Mouse (Mus musculus) T-cell, adult 2 months (primary cell): ENCODE measurements around the gene Lrrc61.

Source experiments
- DNase-seq: peaks from one replicate; pipeline ENCODE4 v3.0.0; 2022; ENCODE audit warnings: low spot score

Lrrc61 gene

GRCm38 (mm10) chr6:48548314-48548713 is 6.3 kb upstream of the Lrrc61 start:
- DNase-seq: no peak

DNA sequence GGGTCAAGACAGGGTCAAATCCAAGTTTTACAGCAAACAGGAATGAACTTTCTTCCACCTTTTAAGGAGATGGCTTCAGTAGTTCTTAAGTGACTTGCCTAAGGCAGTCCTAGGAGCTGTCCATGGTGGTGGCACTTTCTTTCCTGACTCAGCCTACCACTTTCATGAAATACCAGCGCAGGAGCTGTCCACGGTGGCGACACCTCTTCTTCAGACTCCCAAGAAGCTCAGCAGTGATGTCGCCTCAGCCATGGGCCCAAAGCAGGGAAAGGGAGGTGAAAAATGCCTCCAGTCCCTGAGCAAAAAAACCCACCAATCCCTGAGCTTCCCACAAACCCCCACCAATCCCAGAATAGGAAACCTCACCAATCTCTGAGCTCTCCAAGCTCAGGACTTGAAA is 1.7 kb upstream of the Lrrc61 start:
- no peak for DNase-seq

- DNase-seq: no peak
These were observed 777 bp upstream of the Lrrc61 start for GRCm38 (mm10) chr6:48553819-48554218.

DNA sequence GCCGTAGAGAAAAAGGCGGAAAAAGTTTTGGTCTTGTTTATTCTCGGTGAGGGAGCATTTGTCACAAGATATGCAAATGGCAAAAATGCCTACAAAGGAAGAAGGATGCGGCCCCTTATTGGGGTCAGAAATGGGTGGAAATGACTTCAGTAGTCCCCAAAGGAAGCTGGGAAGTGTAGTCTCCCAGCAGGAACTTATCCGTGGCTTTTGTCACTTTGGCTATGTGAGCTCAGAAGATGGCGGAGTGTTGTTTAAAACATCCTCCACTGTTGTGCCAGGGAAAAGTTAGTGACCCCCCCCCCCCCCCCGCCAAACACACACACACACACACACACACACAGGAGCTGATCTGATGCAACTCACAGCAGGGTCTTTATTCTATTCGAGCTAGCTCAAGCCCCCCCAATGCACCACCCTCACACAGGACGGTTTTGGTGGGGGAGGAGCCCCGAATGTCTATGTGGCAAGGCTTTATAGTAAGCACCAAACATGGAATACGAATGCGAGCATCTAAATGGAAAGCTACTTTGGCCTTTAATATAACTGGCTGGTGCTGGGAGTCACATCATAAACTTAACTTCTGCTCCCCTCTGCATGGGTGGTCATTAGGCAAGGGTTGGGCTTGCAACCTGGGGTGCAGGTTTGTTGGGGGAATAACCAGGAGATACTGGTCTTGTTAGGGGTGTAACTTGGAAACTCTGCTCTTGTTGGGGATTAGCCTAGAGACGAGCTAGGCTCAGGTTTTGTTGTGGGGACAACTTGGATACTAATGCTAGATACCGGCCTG is 701 bp downstream of the Lrrc61 start:
- DNase-seq: no peak

GRCm38 (mm10) chr6:48555956-48556355 is 1.4 kb downstream of the Lrrc61 start:
- no peak for DNase-seq

GRCm38 (mm10) chr6:48565693-48566310 is 11.2 kb downstream of the Lrrc61 start:
- no peak for DNase-seq

DNA sequence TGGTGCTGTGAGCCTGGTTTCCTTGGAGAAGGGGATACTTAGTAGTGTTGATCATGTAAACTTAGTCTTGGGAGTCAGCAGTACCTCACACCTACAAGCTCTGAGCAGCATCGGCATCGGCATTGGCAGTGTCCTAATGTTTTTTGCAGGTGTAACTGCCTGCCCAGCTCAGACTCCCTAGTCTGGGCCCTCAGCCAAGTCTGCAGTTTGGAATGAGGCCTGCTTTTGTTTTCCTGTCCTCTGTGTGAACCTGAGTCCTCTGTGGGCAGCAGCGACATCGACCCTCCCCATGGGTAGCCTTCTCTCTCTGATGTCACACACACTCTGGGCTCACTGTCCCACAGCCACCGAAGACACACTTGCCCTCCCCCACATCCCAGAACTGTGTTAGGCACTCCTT is 11.7 kb downstream of the Lrrc61 start:
- no peak for DNase-seq

DNA sequence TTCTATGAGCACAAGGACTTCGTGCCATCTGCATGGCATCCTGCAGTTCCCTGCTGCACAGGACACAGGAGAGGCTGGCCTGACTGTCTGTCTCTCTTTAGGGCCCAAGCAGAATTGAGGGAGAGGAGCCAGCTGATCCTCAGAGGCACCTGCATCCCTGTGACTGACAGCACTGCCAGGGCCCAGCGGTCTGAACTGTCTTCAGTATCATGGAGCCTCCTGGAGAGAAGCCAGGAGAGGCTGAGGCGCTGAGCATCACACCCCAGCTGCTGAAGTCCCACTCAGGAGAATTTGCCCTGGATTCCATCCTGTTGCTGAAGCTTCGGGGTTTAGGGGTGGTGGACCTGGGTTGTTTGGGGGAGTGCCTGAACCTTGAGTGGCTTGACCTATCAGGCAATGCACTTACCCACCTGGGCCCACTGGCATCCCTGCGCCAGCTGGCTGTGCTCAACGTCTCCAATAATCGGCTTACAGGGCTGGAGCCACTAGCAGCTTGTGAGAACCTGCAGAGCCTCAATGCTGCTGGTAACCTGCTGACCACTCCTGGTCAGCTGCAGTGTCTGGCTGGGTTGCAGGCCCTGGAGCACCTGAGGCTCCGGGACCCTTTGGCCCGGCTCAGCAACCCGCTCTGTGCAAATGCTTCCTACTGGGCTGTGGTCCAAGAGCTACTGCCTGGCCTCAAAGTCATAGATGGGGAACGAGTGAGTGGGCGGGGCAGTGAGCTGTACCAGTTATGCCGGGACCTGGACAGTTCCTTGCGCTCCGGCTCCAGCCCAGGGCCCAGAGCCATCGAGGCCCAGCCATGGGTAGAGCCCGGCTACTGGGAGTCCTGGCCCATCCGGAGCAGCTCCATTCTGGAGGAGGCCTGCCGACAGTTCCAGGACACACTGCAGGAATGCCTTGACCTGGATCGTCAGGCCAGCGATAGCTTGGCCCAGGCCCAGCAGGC is 13.7 kb downstream of the Lrrc61 start:
- no peak for DNase-seq

GRCm38 (mm10) chr6:48569065-48569807 is 14.6 kb downstream of the Lrrc61 start:
- peak; percentile 27 for DNase-seq

DNA sequence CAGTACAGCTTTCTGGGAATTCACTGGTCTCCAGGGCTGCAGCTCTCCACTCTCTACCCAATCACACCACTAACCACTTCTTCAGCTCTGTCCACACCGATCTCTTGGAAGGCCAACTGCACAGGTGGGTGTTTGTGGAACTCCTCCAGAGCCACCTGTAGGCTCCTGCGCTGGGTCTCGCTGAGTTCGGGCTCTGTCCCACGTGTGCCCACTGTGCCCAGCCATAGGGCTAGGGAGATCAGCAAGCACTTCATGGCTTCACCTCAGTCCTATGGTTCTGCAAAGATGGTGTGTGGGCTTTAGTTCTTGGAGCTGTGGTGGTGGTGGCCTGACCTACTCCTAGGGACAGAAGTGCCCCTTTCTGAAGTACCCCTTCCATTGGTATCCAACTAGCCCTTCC is 17.4 kb downstream of the Lrrc61 start:
- no peak for DNase-seq

DNA sequence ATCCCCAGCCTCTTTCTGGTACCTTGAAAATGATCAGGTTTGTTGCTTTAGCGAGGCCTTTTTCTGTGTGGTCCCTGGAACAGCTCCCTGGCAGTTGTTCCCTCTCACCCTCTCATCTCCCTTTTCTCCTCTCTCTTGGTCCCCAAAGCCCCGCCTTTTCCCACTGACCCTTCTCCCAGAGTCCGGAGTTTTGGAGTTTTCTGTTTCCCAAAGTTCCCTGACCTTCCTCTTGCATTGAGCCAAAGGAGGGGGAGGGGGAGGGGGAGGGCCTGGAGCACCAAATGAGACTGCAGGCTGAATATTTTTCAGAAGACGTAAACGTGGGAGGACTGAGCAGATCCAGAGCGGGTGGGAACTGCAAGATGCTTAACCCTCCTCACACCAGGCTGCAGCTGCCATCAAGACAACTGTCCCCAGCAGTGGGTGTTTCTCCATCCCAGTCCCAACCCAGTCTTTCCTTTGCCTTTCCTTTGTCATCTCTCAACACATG is 18.0 kb downstream of the Lrrc61 start, which contains the start of gene Rarres2:
Rarres2 (minus strand) TSS at position 218 of the 490 bp plus-strand sequence.
- no peak for DNase-seq

DNA sequence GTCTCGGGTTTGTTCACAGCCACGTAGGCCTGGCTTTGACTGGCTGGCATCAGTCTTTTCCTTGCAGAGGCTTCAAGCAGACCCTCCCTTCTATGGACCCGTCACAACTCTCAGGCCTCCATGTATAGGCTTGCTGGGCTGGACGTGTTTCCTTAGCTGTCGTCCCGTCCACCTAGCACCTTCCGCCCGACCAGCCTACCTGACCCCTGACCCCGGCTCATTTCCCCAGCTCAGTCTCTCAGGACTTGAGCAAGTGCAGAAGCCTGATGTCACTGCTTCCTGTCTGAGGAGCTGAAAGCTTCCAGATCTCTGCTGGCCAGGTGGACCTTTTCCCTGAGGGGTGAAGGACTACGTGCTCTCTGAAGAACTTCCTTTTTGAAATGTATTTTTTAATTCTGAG is 18.7 kb downstream of the Lrrc61 start:
- DNase-seq: no peak

GRCm38 (mm10) chr6:48573981-48574380 is 19.4 kb downstream of the Lrrc61 start:
- no peak for DNase-seq

GRCm38 (mm10) chr6:48578736-48579135 is 24.1 kb downstream of the Lrrc61 start:
- DNase-seq: no peak

GRCm38 (mm10) chr6:48579215-48579648 is 24.6 kb downstream of the Lrrc61 start:
- DNase-seq: no peak

GRCm38 (mm10) chr6:48581257-48581656 is 26.7 kb downstream of the Lrrc61 start:
- no peak for DNase-seq

DNA sequence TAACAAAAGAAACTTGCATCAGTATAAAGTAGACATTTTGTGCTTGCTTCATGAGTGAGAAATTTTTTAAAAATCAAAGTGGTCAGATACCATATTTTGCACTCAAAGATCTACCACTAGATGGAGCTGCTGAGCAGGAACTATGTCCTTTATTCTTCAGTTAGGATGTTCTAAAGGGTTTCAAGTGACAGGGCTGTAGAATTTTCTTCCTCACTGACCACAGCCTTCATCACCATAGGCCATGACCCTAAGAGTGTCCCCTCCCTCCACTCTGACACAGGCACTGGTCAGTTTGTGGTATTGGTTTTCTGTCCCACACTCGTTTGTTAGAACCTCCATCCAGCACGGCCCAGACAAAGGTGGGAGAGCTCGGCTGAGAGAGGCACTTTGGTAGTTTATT is 27.4 kb downstream of the Lrrc61 start:
- DNase-seq: peak; percentile 43

DNA sequence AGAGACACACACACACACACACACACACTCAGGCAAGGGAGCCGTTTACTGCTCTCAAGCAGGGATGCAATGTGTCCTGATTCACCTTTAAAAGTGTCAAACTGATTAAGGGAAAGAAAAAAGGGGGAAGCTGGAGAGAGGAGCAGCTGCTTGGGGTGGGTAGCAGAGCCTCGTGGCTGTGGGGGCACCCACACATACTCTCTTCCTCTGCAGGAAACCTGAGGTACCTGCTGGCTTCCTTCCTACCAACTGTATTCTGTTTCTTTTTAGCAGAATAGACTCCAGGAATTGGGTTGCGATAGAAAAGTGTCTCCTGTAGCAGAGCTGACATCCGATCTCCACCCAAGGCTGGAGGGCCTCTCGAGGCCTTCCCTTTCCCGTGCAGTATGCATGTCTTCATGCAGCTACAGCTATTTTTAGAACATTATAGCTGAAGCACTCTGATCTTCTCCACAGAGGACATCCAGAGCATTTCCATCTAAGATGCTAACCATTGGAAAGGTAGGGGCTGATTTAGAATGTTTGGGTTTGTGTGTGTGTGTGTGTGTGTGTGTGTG is 34.7 kb downstream of the Lrrc61 start, which contains the start of gene Gm45021:
Gm45021 (plus strand) TSS at position 417 of the 557 bp plus-strand sequence.
- DNase-seq: no peak

DNA sequence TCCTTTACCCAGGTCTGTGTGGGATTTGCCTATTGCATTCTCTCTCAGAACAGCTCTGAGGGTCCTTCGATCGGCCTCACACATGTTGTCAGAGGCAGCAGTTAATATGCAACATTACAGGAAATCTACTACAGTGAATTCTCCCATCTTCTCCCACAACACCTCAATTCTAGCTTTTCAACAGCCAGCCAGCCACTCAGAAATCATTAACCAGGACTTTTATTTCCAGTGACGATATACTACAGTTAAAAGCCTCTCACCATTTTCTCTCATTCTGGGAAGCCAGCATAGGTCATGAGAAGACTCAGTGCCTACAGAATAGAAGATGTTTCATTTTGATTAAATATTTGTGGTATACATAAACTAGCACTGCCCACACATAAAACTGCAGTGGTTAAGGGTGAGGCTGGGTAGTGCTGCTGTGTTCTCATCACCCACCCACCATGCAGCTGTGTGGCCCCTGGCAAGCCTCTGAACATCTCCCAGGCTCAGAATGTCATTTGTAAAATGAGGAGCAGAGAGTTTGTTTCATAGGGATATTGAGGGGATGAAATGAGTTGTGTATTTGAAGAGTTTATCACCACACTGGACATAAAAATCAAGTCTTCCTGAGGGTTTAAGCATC is 36.7 kb downstream of the Lrrc61 start:
- DNase-seq: no peak

- no peak for DNase-seq
These were observed 37.3 kb downstream of the Lrrc61 start for GRCm38 (mm10) chr6:48591871-48592270.
